Mouse (Mus musculus): ENCODE measurements around the gene Inhba. TPM values are rescaled to one million over a fixed set of nuclear protein-coding genes. Genes with fewer than 3 reads are reported as not detected.

The Inhba gene
- polyA plus RNA-seq, 1 experiment from 2014 or later = 0.20 TPM

- no peak overlapping the region for H3K4me3 ChIP-seq (ENCODE audit: inconsistent target)
- 17% methylated on average over 1 of the region's 2 CpGs for WGBS (ENCODE audit: missing documents)
- H3K79me2 ChIP-seq (ENCODE audit: inconsistent target) = no peaks in the 10 kb centered on the region
- no peak overlapping the region for H3K27ac ChIP-seq
- no peaks in the 10 kb centered on the region for H3K36me3 ChIP-seq (ENCODE audit: inconsistent target)
Measured at GRCm38 (mm10) chr13:16016506-16016905, 4.9 kb downstream of the Inhba start.

- H3K4me3 ChIP-seq (ENCODE audit: inconsistent target) = peak overlapping the region; percentile 12; the same call in 1 of the 2 replicates
- under 1% methylated on average over 19 of the region's 20 CpGs for WGBS (ENCODE audit: missing documents)
- H3K27ac ChIP-seq = no peak overlapping the region
- no peaks in the 10 kb centered on the region for H3K36me3 ChIP-seq (ENCODE audit: inconsistent target)
- no peaks in the 10 kb centered on the region for H3K79me2 ChIP-seq (ENCODE audit: inconsistent target)
Measured at GRCm38 (mm10) chr13:16017338-16017737, 5.7 kb downstream of the Inhba start.

GRCm38 (mm10) chr13:16017777-16018176, 6.1 kb downstream of the Inhba start:
- Histone ChIP-seq H3K27ac (no peak overlapping the region), H3K79me2 (ENCODE audit: inconsistent target) (no peaks in the 10 kb centered on the region), H3K4me3 (ENCODE audit: inconsistent target) (peak overlapping the region; percentile 12; the same call in 1 of the 2 replicates), H3K36me3 (ENCODE audit: inconsistent target) (no peaks in the 10 kb centered on the region)
- 3% methylated on average over 9 of the region's 9 CpGs for WGBS (ENCODE audit: missing documents)

GRCm38 (mm10) chr13:16018807-16019510, 7.3 kb downstream of the Inhba start:
- Histone ChIP-seq H3K27ac (no peak overlapping the region), H3K79me2 (ENCODE audit: inconsistent target) (no peaks in the 10 kb centered on the region), H3K4me3 (ENCODE audit: inconsistent target) (no peak overlapping the region), H3K36me3 (ENCODE audit: inconsistent target) (no peaks in the 10 kb centered on the region)
- WGBS (ENCODE audit: missing documents) = 37% methylated on average over 3 of the region's 3 CpGs

GRCm38 (mm10) chr13:16020659-16021058, 9.0 kb downstream of the Inhba start:
- Histone ChIP-seq H3K4me3 (ENCODE audit: inconsistent target) (no peak overlapping the region), H3K36me3 (ENCODE audit: inconsistent target) (no peaks in the 10 kb centered on the region), H3K79me2 (ENCODE audit: inconsistent target) (no peaks in the 10 kb centered on the region), H3K27ac (no peak overlapping the region)
- 7% methylated on average over 1 of the region's 1 CpGs for WGBS (ENCODE audit: missing documents)

GRCm38 (mm10) chr13:16021181-16021580, 9.5 kb downstream of the Inhba start:
- H3K36me3 ChIP-seq (ENCODE audit: inconsistent target) = no peaks in the 10 kb centered on the region
- H3K79me2 ChIP-seq (ENCODE audit: inconsistent target) = no peaks in the 10 kb centered on the region
- H3K4me3 ChIP-seq (ENCODE audit: inconsistent target) = no peak overlapping the region
- 79% methylated on average over 6 of the region's 6 CpGs for WGBS (ENCODE audit: missing documents)
- no peak overlapping the region for H3K27ac ChIP-seq

- Histone ChIP-seq H3K36me3 (ENCODE audit: inconsistent target) (no peaks in the 10 kb centered on the region), H3K4me3 (ENCODE audit: inconsistent target) (no peak overlapping the region)
- 91% methylated on average over 7 of the region's 7 CpGs for WGBS (ENCODE audit: missing documents)
Measured at GRCm38 (mm10) chr13:16021849-16022248, 10.2 kb downstream of the Inhba start.

GRCm38 (mm10) chr13:16022536-16022935, 10.9 kb downstream of the Inhba start:
- H3K27ac ChIP-seq = no peak overlapping the region
- H3K79me2 ChIP-seq (ENCODE audit: inconsistent target) = no peaks in the 10 kb centered on the region
- no peaks in the 10 kb centered on the region for H3K36me3 ChIP-seq (ENCODE audit: inconsistent target)
- 97% methylated on average over 8 of the region's 8 CpGs for WGBS (ENCODE audit: missing documents)
- H3K4me3 ChIP-seq (ENCODE audit: inconsistent target) = no peak overlapping the region

More at GRCm38 (mm10) chr13:16021849-16022248, 10.2 kb downstream of the Inhba start:
- H3K27ac ChIP-seq = no peak overlapping the region
- no peaks in the 10 kb centered on the region for H3K79me2 ChIP-seq (ENCODE audit: inconsistent target)

GRCm38 (mm10) chr13:16023070-16024039, 11.7 kb downstream of the Inhba start:
- Histone ChIP-seq H3K79me2 (ENCODE audit: inconsistent target) (no peaks in the 10 kb centered on the region), H3K4me3 (ENCODE audit: inconsistent target) (no peak overlapping the region), H3K36me3 (ENCODE audit: inconsistent target) (no peaks in the 10 kb centered on the region), H3K27ac (no peak overlapping the region)
- 77% methylated on average over 11 of the region's 13 CpGs for WGBS (ENCODE audit: missing documents)

- WGBS (ENCODE audit: missing documents) = 14% methylated on average over 5 of the region's 5 CpGs
- no peak overlapping the region for H3K27ac ChIP-seq
- H3K79me2 ChIP-seq (ENCODE audit: inconsistent target) = no peaks in the 10 kb centered on the region
- H3K4me3 ChIP-seq (ENCODE audit: inconsistent target) = no peak overlapping the region
- no peaks in the 10 kb centered on the region for H3K36me3 ChIP-seq (ENCODE audit: inconsistent target)
Measured at GRCm38 (mm10) chr13:16030557-16031057, 19.0 kb downstream of the Inhba start.

GRCm38 (mm10) chr13:16032425-16032824, 20.8 kb downstream of the Inhba start:
- Histone ChIP-seq H3K36me3 (ENCODE audit: inconsistent target) (no peaks in the 10 kb centered on the region), H3K4me3 (ENCODE audit: inconsistent target) (no peak overlapping the region), H3K79me2 (ENCODE audit: inconsistent target) (no peaks in the 10 kb centered on the region), H3K27ac (no peak overlapping the region)

- 74% methylated on average over 6 of the region's 6 CpGs for whole genome bisulfite sequencing (ENCODE audit: missing documents)
- H3K79me2 ChIP-seq (ENCODE audit: inconsistent target) = no peaks in the 10 kb centered on the region
- H3K36me3 ChIP-seq (ENCODE audit: inconsistent target) = no peaks in the 10 kb centered on the region
- H3K27ac ChIP-seq = no peak overlapping the region
- H3K4me3 ChIP-seq (ENCODE audit: inconsistent target) = no peak overlapping the region
Measured at GRCm38 (mm10) chr13:16032935-16033592, 21.4 kb downstream of the Inhba start.

- Histone ChIP-seq H3K4me3 (ENCODE audit: inconsistent target) (no peak overlapping the region), H3K36me3 (ENCODE audit: inconsistent target) (no peaks in the 10 kb centered on the region), H3K27ac (no peak overlapping the region), H3K79me2 (ENCODE audit: inconsistent target) (no peaks in the 10 kb centered on the region)
- WGBS (ENCODE audit: missing documents) = 92% methylated on average over 2 of the region's 2 CpGs
Measured at GRCm38 (mm10) chr13:16069079-16069478, 57.4 kb downstream of the Inhba start.

- H3K36me3 ChIP-seq (ENCODE audit: inconsistent target) = no peaks in the 10 kb centered on the region
- WGBS (ENCODE audit: missing documents) = 65% methylated on average over 5 of the region's 5 CpGs
- H3K4me3 ChIP-seq (ENCODE audit: inconsistent target) = no peak overlapping the region
- H3K79me2 ChIP-seq (ENCODE audit: inconsistent target) = no peaks in the 10 kb centered on the region
- no peak overlapping the region for H3K27ac ChIP-seq
Measured at GRCm38 (mm10) chr13:16077276-16077675, 65.6 kb downstream of the Inhba start.
